Mouse (Mus musculus) embryonic facial prominence, embryonic 15.5 days (tissue): Measurements from ENCODE around the gene Pcyt1b. TPM values are rescaled to one million over a fixed set of nuclear protein-coding genes. Genes with fewer than 3 reads are reported as not detected.

ENCODE experiments used
- ATAC-seq: fragments of 200-750 bp; cut with Nextera tagmentation; 2 replicates; pipeline ENCODE4 v1.8.0; 2017; ENCODE audit warnings: low read depth, moderate TSS enrichment; ENCODE audit not compliant: insufficient number of reproducible peaks, low FRiP score, low TSS enrichment
- H3K27ac ChIP-seq: fragments of 300-500 bp; sonication (generic); replicated peaks from 2 replicates; pipeline ENCODE4 v1.5.1; 2015; ENCODE audit warnings: mild to moderate bottlenecking, inconsistent platforms
- H3K27me3 ChIP-seq: fragments of 300-500 bp; sonication (generic); 2 replicates; pipeline ENCODE4 v1.6.1; 2015; ENCODE audit warnings: inconsistent platforms
- H3K36me3 ChIP-seq: fragments of 300-500 bp; sonication (generic); 2 replicates; pipeline ENCODE4 v1.6.1; 2015; ENCODE audit warnings: mild to moderate bottlenecking, inconsistent platforms
- H3K4me1 ChIP-seq: fragments of 300-500 bp; sonication (generic); 2 replicates; pipeline ENCODE4 v1.6.1; 2015; ENCODE audit warnings: inconsistent platforms
- H3K4me2 ChIP-seq: fragments of 300-500 bp; sonication (generic); replicated peaks from 2 replicates; pipeline ENCODE4 v1.6.1; 2015; ENCODE audit warnings: mild to moderate bottlenecking, inconsistent platforms
- H3K4me3 ChIP-seq: fragments of 300-500 bp; sonication (generic); replicated peaks from 2 replicates; pipeline ENCODE4 v1.5.1; 2015; ENCODE audit warnings: mild to moderate bottlenecking, inconsistent platforms
- H3K9ac ChIP-seq: fragments of 300-500 bp; sonication (generic); 2 replicates; pipeline ENCODE4 v1.6.1; 2015; ENCODE audit warnings: inconsistent platforms
- H3K9me3 ChIP-seq: fragments of 300-500 bp; sonication (generic); replicated peaks from 2 replicates; pipeline ENCODE4 v1.6.1; 2016; ENCODE audit warnings: inconsistent platforms
- WGBS: fragments of 180-500 bp; shearing (Covaris S2); methylation state at CpG from one replicate; pipeline ENCODE4 v1.1.7; 2015; 5-methylcytosine and 5-hydroxymethylcytosine counted together
- polyA plus RNA-seq: library from polyadenylated mRNA; unstranded; fragments of >200 nt; fragmentation: Nextera tagmentation; extraction: Ambion mirVana; gene quantifications from 2 replicates; pipeline ENCODE4 v1.2.1, GENCODE M21; 2015

Gene Pcyt1b
- polyA plus RNA-seq: 3.5 and 4.0 TPM in 2 replicates

DNA sequence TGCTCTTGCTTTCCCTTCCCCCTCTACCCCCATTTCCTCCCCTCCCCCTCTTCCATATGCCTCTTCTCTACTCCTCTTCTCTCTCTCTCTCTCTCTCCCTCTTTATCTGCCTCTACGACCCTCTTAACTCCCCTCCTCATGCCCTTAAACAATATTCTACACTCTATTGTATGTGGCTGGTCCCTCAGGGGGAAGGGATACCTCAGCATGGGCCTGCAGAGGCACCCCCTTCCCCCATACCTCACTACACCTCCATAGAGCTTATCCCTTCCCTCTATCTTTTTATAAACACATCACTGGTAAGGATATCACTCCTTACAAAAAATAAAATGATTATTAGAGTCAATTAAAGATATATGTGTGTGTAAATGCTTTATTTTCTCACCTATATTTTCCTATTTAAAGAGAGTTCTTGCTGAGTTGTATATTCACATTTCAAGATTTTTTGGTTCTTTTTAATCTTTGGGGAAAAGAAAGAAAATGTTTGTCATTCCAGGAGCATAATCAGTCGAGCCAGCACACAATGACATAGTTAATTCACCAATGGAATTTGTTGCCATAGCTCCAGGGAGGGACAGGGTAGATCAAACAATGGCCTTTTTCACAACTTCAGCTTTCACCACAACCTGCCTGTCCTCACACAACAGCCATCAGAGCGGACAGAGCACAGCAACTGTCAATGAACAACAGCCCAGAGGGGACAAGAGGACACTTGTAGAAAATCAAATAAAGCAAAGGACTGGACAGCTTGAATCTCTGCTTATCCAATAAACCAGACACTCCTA, at the start of gene Pcyt1b:
TSS of gene Pcyt1b (plus strand) at position 646 of the 785 bp plus-strand sequence.
- Histone ChIP-seq H3K27ac (no peak within 1 kb of the TSS), H3K9me3 (no peaks in the 10 kb centered on the region), H3K36me3 (no peaks in the 10 kb centered on the region), H3K4me2 (no peak within 1 kb of the TSS), H3K4me1 (no peaks in the 10 kb centered on the region), H3K9ac (no peak within 1 kb of the TSS), H3K27me3 (no peaks in the 10 kb centered on the region), H3K4me3 (no peak within 1 kb of the TSS)
- ATAC-seq: no peak
- WGBS: 19% methylated on average over 3 of the region's 3 CpGs

DNA sequence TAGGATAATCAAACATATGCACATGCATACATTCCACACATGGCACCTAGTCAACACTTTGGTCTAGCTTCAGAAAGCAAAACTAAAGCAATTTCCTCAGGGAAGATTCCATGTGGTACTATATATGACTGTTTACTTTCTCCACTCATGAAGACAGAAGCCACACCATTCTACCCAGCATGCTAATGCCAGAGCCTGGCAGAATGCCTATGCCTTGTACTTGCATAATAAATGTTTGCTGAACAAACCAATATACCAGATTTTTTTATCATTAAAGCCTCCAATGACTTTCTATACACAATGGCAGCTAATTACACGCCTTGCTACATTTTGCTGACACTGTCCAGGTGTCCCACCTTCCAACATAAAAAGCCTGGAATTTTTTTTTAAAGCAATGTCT, 24.4 kb upstream of the Pcyt1b start:
- Histone ChIP-seq H3K4me3 (no peak overlapping the region), H3K4me1 (no peaks in the 10 kb centered on the region), H3K27me3 (no peaks in the 10 kb centered on the region), H3K4me2 (peak overlapping the region; percentile 48; the same call in 1 of the 2 replicates), H3K9ac (no peak overlapping the region), H3K27ac (no peak overlapping the region), H3K9me3 (no peaks in the 10 kb centered on the region), H3K36me3 (no peaks in the 10 kb centered on the region)
- ATAC-seq: no peak
- 71% methylated on average over 1 of the region's 1 CpGs for WGBS

DNA sequence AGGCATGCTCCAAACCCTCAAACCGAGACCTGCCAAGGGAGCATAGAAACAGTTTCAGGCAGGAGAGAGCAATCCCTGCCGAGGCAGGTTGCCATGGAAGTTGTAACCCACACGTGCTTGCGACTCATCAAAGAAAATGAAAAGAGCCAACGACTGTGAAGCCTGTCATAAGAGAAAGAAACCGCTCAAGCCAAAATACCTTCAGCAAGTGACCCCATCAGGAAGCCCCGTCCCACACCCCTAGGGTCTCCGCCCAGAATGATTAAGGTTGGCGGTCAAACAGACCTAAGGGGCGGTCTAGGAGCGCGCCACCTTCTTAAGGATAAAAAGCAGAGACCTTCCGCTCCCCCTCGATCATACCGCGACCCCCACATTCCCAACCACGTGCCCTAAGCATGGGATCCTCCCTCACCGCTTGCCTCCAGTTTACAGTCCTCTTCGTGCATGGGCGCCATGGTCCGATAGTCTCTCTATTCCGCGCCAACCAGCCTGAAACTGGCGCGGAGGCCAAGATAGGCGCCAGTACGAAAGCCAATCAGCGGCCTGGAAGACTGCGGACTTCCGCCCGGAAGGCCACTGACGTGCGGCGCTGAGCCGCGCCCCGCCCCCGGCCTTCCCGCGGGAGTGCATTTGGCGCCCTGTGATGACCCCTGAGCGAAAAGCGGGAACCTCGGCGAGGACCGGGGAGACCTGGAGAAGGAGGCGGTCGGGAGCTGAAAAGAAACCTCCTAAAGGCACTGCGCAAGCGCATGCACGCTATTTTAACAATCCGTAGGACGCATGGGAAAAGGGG, 22.8 kb upstream of the Pcyt1b start, which contains the start of gene Pola1:
TSS of gene Pola1 (minus strand) at position 499 of the 793 bp plus-strand sequence.
- no peaks in the 10 kb centered on the region for H3K27me3 ChIP-seq
- WGBS: 15% methylated on average over 53 of the region's 53 CpGs
- H3K27ac ChIP-seq: peak within 1 kb of the TSS; percentile 55; the same call in 1 of the 2 replicates
- H3K4me2 ChIP-seq: peak within 1 kb of the TSS; percentile 48
- H3K9ac ChIP-seq: peak within 1 kb of the TSS; percentile 31; the same call in 1 of the 2 replicates
- peak within 1 kb of the TSS; percentile 55 for H3K4me3 ChIP-seq
- no peaks in the 10 kb centered on the region for H3K36me3 ChIP-seq
- H3K9me3 ChIP-seq: no peaks in the 10 kb centered on the region
- peak; percentile 99 for ATAC-seq
- H3K4me1 ChIP-seq: no peaks in the 10 kb centered on the region

DNA sequence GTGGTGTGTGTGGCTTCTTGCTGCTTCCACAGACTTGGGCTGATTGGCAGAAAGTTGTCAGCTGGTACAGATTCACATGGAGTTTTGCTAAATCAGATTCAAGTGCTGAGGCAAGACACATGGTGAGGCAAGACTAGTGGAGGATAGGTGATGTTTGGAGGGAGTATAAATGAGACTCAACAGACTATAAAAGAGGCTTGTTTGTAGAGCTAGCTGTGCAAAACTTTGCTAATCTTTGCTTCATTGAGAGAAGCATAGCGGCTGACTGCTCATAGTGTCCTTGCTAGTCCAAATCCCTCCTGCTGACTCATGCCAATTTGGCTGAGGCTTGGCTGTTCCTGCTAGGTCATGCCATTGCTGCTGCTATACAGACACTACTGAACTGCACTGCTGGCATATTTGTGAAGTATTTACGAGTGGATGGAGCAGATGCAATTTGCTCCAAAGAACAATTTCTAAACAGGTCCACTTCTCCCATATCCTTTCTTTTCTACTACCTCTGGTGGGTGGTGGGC, 19.7 kb upstream of the Pcyt1b start:
- H3K9me3 ChIP-seq: no peaks in the 10 kb centered on the region
- no peaks in the 10 kb centered on the region for H3K27me3 ChIP-seq
- no peaks in the 10 kb centered on the region for H3K36me3 ChIP-seq
- no peak overlapping the region for H3K27ac ChIP-seq
- H3K4me1 ChIP-seq: no peaks in the 10 kb centered on the region
- no peak for ATAC-seq
- WGBS: 76% methylated on average over 2 of the region's 2 CpGs
- H3K9ac ChIP-seq: no peak overlapping the region
- no peak overlapping the region for H3K4me2 ChIP-seq
- no peak overlapping the region for H3K4me3 ChIP-seq

DNA sequence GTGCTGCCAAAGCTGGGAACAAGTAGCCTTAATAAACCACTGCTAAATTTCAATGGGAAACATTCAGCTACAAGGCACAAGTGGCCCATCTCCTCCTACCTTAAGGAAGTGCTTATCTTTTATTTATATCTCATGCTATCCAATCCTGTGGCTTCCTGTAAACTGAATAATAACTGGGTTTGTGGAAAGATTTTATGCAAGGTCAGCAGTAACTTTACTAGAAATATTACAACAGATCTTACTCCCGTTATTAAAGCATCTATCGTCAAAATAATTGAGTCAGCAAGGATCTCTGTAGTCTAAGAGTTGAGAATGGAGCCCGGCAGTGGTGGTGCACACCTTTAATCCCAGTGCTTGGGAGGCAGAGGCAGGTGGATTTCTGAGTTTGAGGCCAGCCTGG, 11.1 kb upstream of the Pcyt1b start:
- H3K9me3 ChIP-seq: no peaks in the 10 kb centered on the region
- no peak overlapping the region for H3K27ac ChIP-seq
- H3K4me2 ChIP-seq: no peak overlapping the region
- no peak overlapping the region for H3K9ac ChIP-seq
- no peaks in the 10 kb centered on the region for H3K36me3 ChIP-seq
- no peaks in the 10 kb centered on the region for H3K4me1 ChIP-seq
- ATAC-seq: no peak
- 77% methylated on average over 3 of the region's 3 CpGs for WGBS
- no peak overlapping the region for H3K4me3 ChIP-seq
- H3K27me3 ChIP-seq: no peaks in the 10 kb centered on the region

DNA sequence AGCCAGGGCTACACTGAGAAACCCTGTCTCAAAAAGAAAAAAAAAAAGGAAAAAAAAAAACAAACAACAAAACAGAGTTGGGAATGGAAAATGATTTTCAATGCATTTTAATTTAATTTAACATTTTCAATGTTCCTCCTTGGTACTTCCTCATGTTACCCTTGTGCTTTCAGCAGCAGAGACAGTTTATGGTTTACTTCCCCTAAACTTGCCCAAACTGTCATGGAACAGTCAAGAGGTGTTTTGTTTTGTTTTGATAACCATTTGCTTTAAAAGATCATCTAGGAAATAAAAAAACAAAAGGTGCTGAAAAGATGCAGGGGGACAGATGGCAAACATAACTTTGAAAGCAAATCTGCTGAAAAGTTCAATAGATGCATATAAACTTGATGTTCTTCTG, 10.6 kb upstream of the Pcyt1b start:
- Histone ChIP-seq H3K4me2 (no peak overlapping the region), H3K9ac (no peak overlapping the region), H3K9me3 (no peaks in the 10 kb centered on the region), H3K27me3 (no peaks in the 10 kb centered on the region), H3K4me1 (no peaks in the 10 kb centered on the region), H3K36me3 (no peaks in the 10 kb centered on the region), H3K27ac (no peak overlapping the region), H3K4me3 (no peak overlapping the region)
- ATAC-seq: no peak

DNA sequence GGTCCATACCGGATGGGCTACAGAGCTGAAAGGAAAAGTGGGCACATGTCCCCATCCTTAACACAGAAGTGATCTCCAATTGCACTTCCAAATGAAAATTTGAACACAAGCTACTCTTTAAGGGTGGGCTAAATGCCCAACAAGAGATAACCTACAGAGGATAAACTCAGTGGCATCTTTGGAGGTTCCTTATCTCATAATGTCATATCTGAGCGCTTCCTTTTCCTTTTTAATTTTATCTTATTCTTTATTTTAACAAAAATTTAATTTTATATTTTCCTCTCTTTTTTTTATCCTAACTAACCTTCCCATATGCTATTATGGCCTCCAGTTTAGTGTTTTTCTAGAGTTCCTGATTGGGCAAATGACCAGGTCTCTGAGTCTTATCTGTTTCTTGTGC, 3.9 kb upstream of the Pcyt1b start:
- ATAC-seq: no peak
- Histone ChIP-seq H3K4me1 (no peaks in the 10 kb centered on the region), H3K27me3 (no peaks in the 10 kb centered on the region), H3K9me3 (no peaks in the 10 kb centered on the region), H3K9ac (no peak overlapping the region), H3K4me3 (no peak overlapping the region), H3K27ac (no peak overlapping the region), H3K36me3 (no peaks in the 10 kb centered on the region), H3K4me2 (no peak overlapping the region)
- WGBS: 86% methylated on average over 2 of the region's 2 CpGs

DNA sequence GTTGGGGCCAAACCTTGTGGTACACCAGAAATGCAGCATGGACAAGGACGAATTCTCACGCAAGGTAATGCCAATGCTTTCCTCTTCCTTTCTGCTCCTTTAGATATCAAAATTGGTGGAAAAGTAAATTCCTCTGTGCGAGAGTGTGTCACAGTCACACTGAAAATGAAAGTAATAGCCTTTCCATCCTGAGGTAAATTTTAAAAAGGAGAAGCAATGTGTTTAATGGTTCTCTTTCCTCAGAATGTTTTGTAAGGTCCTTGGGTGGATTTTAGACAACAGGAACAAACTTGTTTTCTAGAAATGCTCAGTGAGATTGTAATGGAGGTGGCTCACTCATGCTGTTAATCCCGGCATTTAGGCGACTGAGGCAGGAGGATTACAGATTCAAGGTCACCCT, 490 bp downstream of the Pcyt1b start:
- no peak overlapping the region for H3K4me3 ChIP-seq
- no peaks in the 10 kb centered on the region for H3K27me3 ChIP-seq
- H3K36me3 ChIP-seq: no peaks in the 10 kb centered on the region
- H3K27ac ChIP-seq: no peak overlapping the region
- H3K4me1 ChIP-seq: no peaks in the 10 kb centered on the region
- ATAC-seq: no peak
- WGBS: 72% methylated on average over 5 of the region's 5 CpGs
- no peak overlapping the region for H3K4me2 ChIP-seq
- H3K9ac ChIP-seq: no peak overlapping the region
- H3K9me3 ChIP-seq: no peaks in the 10 kb centered on the region

DNA sequence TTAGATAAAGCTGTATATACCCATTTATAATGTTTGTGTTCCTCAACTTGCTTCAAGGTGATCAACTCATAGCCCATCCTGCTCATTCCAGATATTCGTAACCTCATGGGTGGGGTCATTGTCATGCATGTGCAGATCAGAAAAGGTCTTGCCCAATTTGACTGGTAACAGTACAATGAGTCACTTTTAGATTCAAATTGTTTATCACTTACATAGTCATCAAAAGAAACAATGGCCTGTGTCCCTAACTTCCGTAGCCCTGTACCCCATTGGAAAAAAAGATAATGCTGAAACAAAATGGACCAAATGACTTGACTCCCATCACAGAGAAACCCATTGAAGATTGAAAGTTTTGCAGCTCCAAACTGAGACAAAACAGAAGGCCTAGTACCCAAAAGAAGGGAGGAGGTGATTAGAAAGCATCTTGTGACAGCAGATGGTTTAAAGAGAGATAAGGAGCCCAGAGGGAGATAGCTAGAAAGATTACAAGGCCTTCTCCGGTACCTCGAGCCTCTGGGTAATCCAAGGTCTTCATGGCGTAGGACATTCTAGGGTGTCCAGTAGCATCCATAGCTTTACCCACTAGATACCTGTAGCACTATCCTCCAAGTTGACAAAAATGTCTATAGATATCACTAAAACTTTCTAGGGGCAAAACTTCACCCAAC, 9.4 kb downstream of the Pcyt1b start:
- no peak overlapping the region for H3K4me3 ChIP-seq
- H3K4me2 ChIP-seq: no peak overlapping the region
- H3K36me3 ChIP-seq: no peaks in the 10 kb centered on the region
- no peaks in the 10 kb centered on the region for H3K4me1 ChIP-seq
- no peaks in the 10 kb centered on the region for H3K9me3 ChIP-seq
- no peaks in the 10 kb centered on the region for H3K27me3 ChIP-seq
- H3K9ac ChIP-seq: no peak overlapping the region
- no peak for ATAC-seq
- 83% methylated on average over 5 of the region's 5 CpGs for WGBS
- H3K27ac ChIP-seq: no peak overlapping the region

DNA sequence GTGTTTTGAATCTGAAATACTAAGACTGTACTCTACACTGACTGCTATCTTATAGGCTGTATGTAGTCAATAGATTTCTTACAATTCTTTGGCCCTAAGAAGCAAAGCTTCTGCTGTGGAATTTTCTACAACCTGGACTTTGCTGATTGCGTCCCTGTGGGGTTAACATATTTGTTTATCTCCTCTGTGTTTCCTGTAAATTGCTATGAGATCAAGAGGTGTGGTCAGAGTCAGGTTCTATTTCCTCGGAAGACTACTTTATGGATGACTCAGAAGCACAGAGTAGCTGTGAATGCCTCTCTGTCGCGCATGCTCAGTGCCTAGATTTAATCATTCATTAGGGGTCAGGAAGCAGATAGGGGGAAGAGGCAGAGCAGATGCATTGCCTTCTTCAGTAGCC, 10.1 kb downstream of the Pcyt1b start:
- 67% methylated on average over 4 of the region's 4 CpGs for WGBS

DNA sequence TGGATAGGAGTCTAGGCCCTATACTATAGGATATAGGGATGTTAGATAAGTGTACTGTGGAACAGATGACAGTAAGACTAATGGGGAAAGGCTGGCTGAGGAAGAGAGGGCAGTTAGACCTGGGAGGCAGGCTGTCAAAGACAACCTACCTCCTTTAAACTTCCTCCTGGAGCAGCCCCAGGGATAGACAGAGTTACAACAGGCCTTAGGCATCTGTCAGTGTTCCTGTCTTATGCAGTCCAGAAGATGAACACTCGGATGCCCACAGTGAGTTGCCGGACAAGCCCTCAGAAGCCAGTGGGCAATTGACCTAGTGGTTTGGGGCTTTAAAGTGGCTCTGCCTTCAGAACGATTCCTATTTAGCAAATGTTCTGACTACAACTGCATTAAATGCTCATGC, 19.8 kb downstream of the Pcyt1b start:
- no peak for ATAC-seq
- H3K9me3 ChIP-seq: no peaks in the 10 kb centered on the region
- 0 out of 2 replicates have a peak overlapping the region, but pooled peaks have one; percentile 39 for H3K27ac ChIP-seq
- H3K27me3 ChIP-seq: no peaks in the 10 kb centered on the region
- H3K4me3 ChIP-seq: peak overlapping the region; percentile 38; the same call in 1 of the 2 replicates
- H3K9ac ChIP-seq: no peak overlapping the region
- no peaks in the 10 kb centered on the region for H3K36me3 ChIP-seq
- peak overlapping the region; percentile 49 for H3K4me2 ChIP-seq
- H3K4me1 ChIP-seq: no peaks in the 10 kb centered on the region
- 33% methylated on average over 3 of the region's 3 CpGs for WGBS

More for the DNA sequence above, 10.1 kb downstream of the Pcyt1b start:
- no peak for ATAC-seq
- Histone ChIP-seq H3K27me3 (no peaks in the 10 kb centered on the region), H3K36me3 (no peaks in the 10 kb centered on the region), H3K9me3 (no peaks in the 10 kb centered on the region), H3K4me1 (no peaks in the 10 kb centered on the region), H3K9ac (no peak overlapping the region), H3K27ac (no peak overlapping the region), H3K4me2 (no peak overlapping the region), H3K4me3 (no peak overlapping the region)
